Mouse (Mus musculus): ENCODE results near the gene Nop10.
"Not testable (repeated sequence)": the region's sequence is repeated elsewhere in the genome, so short reads cannot be mapped to it uniquely, and the experiment has no call there.

Gene Nop10

GRCm38 (mm10) chr2:112262779-112263295 lies 1.1 kb downstream of the Nop10 start:
- in situ Hi-C loops (cut with MboI, MseI) = loop anchor here (5.0 to 25.0 kb wide), 3 partner anchors 94 to 199 kb away; partner anchors contain the start of gene Emc7 (in 1 of the 2)

- in situ Hi-C loops (cut with MboI, MseI) = loop anchor here (5.0 to 25.0 kb wide), 3 partner anchors 93 to 198 kb away; partner anchors contain the start of gene Emc7 (in 1 of the 2)
Measured at GRCm38 (mm10) chr2:112264364-112264763, 2.6 kb downstream of the Nop10 start.

GRCm38 (mm10) chr2:112265448-112266241 lies 3.9 kb downstream of the Nop10 start, which contains the start of gene Slc12a6:
Slc12a6 (plus strand) TSS chr2:112265825.
- in situ Hi-C loops (cut with MboI, MseI) = loop anchor here in 1 of 2 experiments (25.0 kb wide), 1 partner anchor 197 kb away; the partner anchor contains the start of gene Emc7

GRCm38 (mm10) chr2:112266242-112266592 lies 4.5 kb downstream of the Nop10 start, which contains the start of gene Gm21985:
Gm21985 (plus strand) TSS chr2:112266314.
- in situ Hi-C loops (cut with MboI, MseI) = loop anchor here in 1 of 2 experiments (25.0 kb wide), 1 partner anchor 196 kb away; the partner anchor contains the start of gene Emc7

GRCm38 (mm10) chr2:112266780-112267179 lies 5.1 kb downstream of the Nop10 start:
- in situ Hi-C loops (cut with MboI, MseI) = loop anchor here in 1 of 2 experiments (25.0 kb wide), 1 partner anchor 196 kb away; the partner anchor contains the start of gene Emc7

GRCm38 (mm10) chr2:112267547-112268269 lies 6.0 kb downstream of the Nop10 start:
- in situ Hi-C loops (cut with MboI, MseI) = loop anchor here in 1 of 2 experiments (25.0 kb wide), 1 partner anchor 195 kb away; the partner anchor contains the start of gene Emc7

- in situ Hi-C loops (cut with MboI, MseI) = loop anchor here in 1 of 2 experiments (25.0 kb wide), 1 partner anchor 192 kb away; the partner anchor contains the start of gene Emc7
Measured at GRCm38 (mm10) chr2:112270011-112270410, 8.3 kb downstream of the Nop10 start.

- in situ Hi-C loops (cut with MboI, MseI) = loop anchor here in 1 of 2 experiments (25.0 kb wide), 1 partner anchor 189 kb away; the partner anchor contains the start of gene Emc7
Measured at GRCm38 (mm10) chr2:112272909-112273308, 11.2 kb downstream of the Nop10 start.

- in situ Hi-C loops (cut with MboI, MseI) = loop anchor here in 1 of 2 experiments (25.0 kb wide), 1 partner anchor 189 kb away; the partner anchor contains the start of gene Emc7
Measured at GRCm38 (mm10) chr2:112273474-112273873, 11.7 kb downstream of the Nop10 start.

GRCm38 (mm10) chr2:112276870-112277269 lies 15.1 kb downstream of the Nop10 start:
- in situ Hi-C loops (cut with MboI, MseI) = no loop called here

- in situ Hi-C loops (cut with MboI, MseI) = no loop called here
Measured at GRCm38 (mm10) chr2:112282846-112283245, 21.1 kb downstream of the Nop10 start.

GRCm38 (mm10) chr2:112284363-112285030 lies 22.8 kb downstream of the Nop10 start:
- in situ Hi-C loops (cut with MboI, MseI) = no loop called here

- in situ Hi-C loops (cut with MboI, MseI) = no loop called here
Measured at GRCm38 (mm10) chr2:112285031-112285390, 23.3 kb downstream of the Nop10 start.

- in situ Hi-C loops (cut with MboI, MseI) = not testable (repeated sequence)
Measured at GRCm38 (mm10) chr2:112286062-112286461, 24.3 kb downstream of the Nop10 start.

- in situ Hi-C loops (cut with MboI, MseI) = no loop called here
Measured at GRCm38 (mm10) chr2:112287059-112287458, 25.3 kb downstream of the Nop10 start.

- in situ Hi-C loops (cut with MboI, MseI) = no loop called here
Measured at GRCm38 (mm10) chr2:112289507-112289906, 27.8 kb downstream of the Nop10 start.

GRCm38 (mm10) chr2:112292823-112293222 lies 31.1 kb downstream of the Nop10 start:
- in situ Hi-C loops (cut with MboI, MseI) = loop anchor here in 1 of 2 experiments (10.0 kb wide), 1 partner anchor 1292 kb away; no protein-coding TSS in a partner anchor

GRCm38 (mm10) chr2:112296211-112296610 lies 34.5 kb downstream of the Nop10 start:
- in situ Hi-C loops (cut with MboI, MseI) = loop anchor here in 1 of 2 experiments (5.0 to 10.0 kb wide), 2 partner anchors 51 to 1289 kb away; no protein-coding TSS in a partner anchor

GRCm38 (mm10) chr2:112298221-112298620 lies 36.5 kb downstream of the Nop10 start:
- in situ Hi-C loops (cut with MboI, MseI) = loop anchor here in 1 of 2 experiments (5.0 to 10.0 kb wide), 2 partner anchors 49 to 1287 kb away; no protein-coding TSS in a partner anchor

GRCm38 (mm10) chr2:112308671-112309070 lies 46.9 kb downstream of the Nop10 start:
- in situ Hi-C loops (cut with MboI, MseI) = no loop called here

Measured in T-helper 17 cell (primary cell).